Mouse (Mus musculus) kidney, postnatal 14 days (tissue): ENCODE results near the gene Tent4b.

Source experiments
- DNase-seq: peaks from one replicate; pipeline ENCODE4 v3.0.0; 2022; ENCODE audit warnings: mixed read lengths

Gene Tent4b

DNA sequence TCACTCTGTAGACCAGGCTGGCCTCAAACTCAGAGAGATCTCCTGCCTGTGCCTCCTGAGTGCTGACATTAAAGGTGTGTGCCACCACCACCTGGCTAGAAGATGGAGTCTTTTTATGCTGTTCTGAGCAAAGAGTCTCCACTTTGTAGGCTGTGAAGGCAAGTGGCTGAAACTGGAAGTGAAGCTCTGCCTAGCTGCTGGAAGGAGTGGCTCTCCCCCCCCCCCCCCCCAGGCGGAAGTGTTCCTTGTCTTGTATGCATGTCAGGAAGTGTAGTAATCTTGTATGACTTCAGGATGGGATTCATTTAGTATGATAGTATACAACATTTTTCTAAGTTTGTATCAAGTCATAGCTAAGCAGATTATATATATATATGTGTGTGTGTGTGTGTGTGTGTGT, 29.8 kb downstream of the Tent4b start:
- no peak for DNase-seq

DNA sequence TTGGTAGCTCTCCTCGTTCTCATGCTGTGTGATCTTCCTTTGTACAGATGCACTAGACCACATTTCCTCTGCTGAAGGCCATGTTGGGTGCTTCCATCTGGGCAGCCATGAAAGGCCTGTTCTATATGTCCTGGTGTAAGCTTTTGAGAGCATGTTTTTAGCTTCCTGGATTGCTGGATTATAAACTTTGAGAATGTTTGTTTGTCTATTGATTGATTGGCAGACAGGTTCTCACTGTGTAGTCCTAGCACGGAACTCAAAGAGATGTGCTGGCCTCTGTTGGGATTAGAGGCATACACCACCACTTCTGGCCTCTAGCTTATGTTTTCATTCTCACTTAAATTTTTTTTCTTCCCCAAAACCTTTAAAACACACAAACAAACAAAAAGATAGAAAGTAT, 37.7 kb downstream of the Tent4b start:
- no peak for DNase-seq

DNA sequence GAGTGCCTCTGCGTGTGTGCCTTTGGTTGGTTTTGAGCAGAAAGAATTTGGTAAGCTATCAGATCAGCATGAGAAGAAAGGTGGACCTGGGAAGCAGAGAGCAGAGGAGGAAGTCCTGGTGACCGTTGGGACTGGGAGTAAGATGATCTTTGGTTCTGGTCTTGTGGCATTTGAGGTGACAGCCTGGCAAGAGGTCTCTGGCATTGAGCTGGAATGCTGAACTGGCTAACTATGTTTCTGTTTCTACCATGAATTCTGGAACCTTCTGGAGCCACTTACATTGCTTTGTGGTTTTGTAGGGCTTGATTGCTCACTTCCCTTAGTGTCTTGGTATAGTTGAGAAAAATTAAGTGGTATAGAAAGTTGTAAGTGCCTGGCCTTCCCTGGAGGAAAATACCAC, 38.6 kb downstream of the Tent4b start:
- no peak for DNase-seq

DNA sequence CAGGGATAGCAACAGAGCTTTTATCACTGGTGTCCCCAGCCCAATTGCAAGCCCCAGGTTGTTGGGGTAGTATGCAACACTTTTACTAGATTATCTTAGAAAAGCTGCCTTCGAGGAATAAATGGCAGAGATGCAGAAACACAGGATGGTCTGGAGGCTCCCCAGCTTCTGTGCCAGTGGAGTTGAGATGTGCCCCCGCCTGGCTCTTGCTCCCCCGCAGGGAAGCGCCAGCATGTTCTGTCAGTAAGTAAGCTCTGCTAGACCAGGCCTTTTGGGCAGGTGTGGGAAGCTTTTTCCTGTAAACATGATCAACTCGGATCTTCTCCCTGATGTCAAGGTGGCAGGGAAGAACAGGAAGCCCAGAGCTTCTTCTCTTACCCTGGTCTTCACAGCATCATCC, 40.3 kb downstream of the Tent4b start:
- no peak for DNase-seq

DNA sequence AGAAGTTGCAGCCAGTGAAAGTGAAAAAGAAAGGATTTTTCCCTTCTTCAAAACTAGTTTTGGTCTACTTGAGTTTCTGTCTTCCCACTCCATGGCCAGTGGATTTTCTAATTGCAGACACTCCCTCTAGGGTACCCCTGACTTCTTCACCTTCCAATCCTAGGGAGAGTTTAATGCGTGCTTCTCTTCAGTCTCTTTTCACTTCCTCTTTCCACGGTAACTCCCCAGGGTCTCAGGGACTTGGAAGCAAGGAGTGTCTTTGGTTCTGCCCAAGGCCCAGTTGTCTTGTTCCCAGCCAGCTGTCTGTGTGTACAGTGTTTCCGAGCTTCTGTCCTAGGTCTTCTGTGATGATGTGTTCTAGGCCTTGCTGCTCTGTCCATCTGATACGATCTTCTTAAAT, 42.9 kb downstream of the Tent4b start:
- no peak for DNase-seq

DNA sequence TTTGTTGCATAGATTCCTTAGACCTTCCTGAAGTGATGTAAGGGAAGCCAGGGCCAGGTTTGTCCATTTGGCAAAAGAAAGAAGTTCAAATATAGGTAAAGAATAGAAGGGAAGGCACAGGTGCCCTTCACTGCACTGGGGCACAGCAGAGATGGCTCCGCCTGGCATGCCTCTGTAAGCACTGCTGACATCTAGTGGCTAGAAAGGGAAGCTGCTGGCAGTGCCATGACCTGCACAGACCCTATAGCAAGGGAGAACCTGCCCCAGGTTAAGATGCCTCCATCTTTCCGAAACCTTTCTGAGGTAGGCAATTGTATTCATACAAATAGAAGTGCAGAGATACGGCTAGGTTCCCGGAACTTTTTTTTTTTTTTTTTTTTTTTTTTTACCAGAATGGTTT, 45.3 kb downstream of the Tent4b start:
- peak; percentile 71 for DNase-seq

DNA sequence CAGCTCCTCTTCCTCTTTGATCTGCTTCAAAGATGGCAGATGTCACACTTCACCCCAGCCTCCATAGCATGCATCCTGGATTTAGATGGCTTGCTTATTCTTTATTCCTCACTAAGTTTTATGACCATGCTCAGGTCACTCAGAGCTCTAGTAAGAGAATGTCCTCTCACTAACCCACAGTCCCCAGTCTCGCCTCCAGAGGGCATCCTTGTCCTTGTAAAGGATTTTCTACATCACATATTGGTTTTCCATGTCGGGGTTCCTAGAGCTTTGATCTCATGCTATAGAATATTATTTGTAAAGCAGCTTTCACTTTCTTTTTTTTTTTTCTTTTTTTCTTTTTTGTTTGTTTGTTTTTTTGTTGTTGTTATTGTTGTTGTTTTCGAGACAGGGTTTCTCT, 53.8 kb downstream of the Tent4b start:
- peak; percentile 44 for DNase-seq

DNA sequence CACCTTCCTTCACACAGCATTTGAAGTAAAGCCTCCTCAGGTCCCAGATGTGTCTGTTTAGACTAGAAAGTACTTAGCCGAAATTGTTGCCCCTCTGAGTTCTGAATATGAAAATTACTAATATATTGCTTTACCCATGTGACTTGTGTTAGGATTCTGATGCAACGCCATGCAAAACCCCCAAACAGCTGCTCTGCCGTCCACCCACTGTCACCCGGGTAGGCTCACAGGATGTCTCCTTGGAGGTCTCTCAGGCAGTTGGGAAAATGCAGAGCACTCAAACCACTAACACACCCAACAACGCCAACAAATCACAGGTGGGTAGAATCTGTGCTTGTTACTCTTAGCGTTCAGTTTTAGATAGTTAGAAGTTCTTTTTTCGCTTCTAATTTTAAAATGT, 55.9 kb downstream of the Tent4b start:
- no peak for DNase-seq

DNA sequence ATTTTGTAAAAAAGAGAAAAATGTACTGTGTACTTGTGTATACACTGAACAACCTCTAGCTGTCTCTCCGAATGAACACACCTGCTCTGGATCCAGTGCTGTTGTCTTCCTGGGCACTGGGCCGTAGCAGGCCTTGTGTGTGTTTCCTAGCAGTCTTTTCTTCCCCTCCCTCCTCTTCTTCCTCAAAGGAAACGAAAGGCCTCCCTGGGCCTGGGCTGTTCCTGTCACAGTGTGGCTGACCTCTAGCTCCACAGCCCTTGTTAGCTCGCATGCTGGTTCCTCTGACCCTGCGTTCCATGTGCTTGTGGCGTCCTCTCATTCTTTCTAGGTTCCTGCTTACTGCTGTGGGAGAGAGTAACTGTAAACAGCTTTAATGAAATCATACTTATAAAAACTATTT, 59.0 kb downstream of the Tent4b start:
- DNase-seq, result no peak

DNA sequence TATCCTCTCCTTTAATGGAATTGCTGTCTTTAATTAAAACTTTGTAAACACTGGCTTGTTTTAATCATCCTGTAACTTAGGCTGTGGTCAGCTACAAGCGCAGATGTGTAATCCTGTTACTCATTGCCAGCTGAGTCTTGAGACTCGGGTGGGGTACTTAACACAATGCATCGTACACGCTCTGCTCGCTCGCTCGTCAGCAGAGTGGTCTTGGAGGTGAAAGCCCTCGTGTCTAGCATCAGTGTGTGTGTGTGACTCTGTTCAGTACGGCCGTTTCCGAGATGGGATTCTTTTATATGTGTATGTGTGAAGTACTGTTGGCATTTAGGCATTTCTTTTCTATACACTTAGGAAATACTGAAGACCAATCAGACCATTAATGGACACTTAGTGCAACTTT, 59.5 kb downstream of the Tent4b start:
- no peak for DNase-seq

DNA sequence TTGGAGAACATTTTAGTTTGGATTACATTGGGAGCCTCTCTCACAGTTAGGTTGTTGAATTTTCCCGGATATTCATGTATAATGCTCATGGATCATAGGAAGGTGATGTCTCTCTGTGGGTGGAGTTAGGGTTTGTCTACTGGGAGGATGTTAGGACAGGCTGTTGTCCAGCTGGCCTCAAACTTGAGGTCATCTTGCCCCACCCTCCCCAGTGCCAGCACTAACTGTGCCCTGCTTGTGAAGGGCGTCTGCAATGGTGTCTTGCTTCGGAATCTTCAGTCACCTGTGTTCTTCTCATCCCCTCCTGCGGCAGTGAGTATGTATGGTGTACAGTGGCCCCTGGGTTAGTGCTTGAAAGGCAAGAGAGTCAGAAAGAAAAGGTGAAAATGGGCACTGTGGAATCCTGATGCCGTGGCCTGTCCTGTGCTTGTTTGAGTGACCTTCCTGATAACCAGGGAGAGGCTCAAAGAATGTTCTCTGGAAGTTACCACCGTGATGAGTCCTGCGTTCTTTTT, 61.5 kb downstream of the Tent4b start:
- no peak for DNase-seq

DNA sequence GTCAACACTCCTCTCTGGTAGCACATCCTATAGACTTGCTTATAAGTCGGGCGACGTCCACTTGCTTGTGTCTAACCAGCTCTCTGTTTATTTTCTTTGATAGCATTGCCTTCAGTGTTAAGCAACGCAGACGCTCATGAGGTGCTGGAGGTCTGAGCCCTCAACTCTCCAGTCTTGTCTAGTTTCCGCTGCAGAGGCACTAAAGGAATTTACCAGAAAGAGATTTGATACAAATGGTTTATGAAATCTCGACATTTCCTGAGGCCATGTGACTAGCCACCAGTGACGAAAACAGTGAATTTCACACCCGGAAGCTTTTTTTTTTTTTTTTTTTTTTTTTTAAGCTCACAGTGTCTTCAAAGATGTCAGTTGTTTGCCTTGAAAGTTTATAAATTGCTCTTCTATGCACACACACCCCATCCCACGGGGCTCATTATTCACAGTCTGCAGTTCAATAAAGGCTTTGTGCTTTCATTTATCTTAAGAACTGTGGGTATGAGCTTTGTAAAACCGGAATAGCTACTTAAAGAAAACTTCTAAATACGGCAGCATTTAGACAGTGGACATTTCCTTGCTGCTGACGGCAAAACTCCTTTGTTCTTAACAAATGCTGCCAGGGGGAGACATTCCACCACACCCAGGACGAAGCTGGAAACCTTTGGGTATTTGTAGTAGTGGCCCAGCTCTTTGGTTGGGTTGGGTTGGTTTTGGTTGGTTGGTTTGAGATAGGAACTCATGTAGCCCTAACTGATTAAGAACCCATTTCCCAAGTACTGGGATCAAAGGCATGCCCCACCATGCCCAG, 64.0 kb downstream of the Tent4b start:
- peak; percentile 32 for DNase-seq

DNA sequence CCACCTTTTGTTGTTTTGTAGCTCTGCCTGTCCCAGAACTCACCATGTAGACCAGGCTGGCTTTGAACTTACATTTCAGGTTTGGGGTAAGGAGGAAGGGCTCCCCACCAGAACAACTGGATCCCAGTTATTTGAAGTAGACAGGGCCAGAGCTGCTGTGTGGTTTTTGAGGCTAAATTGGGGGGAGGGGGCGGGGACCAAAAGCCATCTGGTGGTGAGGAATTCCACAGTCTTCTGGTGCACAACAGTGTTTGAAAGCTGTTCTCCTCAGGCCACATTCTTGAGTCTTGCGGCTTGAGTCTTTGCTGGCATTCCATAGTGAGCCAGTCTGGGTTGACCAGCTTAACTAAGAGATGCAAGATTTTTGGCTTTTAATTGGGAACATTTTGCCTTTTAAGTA, 66.5 kb downstream of the Tent4b start:
- no peak for DNase-seq

DNA sequence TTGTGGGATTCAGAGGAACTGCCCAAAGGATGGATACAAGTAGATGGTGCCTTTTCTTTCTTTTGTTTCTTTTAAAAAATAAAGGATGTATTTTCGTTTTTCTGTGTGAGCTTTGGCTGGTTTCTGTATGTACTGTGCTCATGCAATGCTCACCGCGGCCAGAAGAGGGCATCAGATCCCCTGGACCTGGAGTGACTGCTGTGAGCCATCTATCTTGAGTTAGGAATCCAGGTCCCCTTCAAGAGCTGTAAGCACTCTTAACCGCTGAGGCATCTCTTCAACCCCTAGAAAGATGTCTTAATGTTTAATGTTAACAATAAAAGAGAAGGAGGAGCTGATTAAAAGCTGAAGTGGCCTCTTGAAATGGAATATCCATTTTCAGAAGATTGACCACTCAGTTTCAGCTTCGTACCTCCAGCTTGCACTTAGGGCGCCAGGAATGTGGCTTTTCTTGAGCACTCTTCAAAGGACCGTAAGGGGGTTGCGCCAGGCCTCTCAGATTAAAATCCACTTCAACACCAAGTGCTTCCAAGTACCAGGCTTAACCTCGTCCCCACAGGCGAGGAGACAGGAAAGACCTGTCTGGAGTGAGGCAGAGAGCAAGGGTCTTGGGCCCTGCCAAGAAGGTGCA, 67.3 kb downstream of the Tent4b start:
- peak; percentile 81 for DNase-seq

DNA sequence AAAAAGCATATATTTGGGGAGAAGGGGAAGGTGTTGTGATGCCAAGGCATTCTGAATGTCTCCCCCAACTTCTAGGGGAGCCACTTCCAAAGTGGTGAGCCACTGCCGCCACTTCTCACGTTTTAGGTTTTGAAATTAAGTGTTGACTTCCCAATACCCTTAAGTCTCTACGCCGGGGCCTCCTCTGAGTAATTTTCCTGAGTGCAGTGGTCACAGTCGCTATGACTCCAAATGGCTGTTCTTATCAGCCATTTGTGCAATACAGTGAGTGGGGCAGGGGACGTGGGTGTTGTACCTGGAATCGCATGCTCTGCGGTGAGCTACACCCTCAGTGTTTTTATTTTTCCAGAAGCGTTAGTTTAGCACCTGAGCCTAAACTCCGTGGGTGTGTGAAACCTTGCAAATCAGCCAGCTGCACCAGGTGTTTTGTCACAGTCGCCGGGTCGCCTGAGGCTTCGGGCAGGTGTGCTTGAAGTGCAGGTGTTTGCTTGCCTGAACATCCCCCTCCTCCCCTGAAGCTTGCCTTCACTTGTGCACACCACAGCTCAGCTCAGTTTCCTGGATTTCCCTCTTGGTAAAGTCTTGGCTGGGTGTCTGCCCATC, 67.9 kb downstream of the Tent4b start:
- no peak for DNase-seq

DNA sequence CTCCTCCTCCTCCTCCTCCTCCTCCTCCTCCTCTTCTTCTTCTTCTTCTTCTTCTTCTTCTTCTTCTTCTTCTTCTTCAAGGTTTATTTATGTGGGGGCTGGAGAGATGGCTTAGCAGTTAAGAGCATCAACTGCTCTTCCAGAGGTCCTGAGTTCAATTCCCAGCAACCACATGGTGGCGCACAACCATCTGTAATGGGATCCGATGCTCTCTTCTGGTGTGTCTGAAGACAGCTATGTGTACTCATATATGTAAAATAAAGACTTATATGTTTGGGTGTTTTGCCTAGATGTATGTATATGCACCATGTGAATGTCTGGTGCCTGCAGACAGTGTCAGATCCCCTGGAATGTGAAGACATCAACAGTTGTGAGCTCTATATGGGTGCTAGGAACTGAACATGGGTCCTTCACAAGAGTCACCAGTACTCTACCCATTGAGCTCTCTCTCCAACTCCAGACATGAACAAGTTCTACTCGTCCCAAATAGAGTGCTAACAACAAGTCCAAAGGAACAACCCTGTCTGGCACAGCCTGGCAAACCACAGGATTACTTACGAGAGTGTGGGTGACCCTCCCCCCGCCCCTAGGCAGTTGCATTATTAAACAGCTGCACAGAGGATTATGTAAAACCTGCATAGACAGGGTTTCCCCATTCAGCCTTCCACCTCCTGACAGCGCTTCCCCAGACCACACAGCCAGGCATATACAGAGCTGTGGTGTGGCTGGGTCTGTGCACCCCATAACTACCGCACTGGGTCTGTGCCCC, 70.3 kb downstream of the Tent4b start:
- DNase-seq, result no peak

DNA sequence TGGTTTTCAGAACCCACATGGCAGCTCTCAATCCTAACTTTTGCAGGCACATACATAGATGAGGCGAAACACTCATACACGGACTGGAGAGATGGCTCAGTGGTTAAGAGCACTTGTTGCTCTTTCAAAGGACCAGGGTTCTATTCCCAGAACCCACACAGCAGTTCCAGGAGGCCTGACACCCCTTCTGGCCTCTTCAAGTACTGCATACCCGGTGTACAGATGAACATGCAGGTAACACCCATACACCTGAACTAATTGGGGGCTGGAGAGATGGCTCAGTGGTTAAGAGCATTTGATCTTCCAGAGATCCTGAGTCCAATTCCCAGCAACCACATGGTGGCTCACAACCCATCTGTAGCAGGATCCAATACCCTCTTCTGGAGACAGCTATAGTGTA, 71.1 kb downstream of the Tent4b start:
- DNase-seq, result no peak

DNA sequence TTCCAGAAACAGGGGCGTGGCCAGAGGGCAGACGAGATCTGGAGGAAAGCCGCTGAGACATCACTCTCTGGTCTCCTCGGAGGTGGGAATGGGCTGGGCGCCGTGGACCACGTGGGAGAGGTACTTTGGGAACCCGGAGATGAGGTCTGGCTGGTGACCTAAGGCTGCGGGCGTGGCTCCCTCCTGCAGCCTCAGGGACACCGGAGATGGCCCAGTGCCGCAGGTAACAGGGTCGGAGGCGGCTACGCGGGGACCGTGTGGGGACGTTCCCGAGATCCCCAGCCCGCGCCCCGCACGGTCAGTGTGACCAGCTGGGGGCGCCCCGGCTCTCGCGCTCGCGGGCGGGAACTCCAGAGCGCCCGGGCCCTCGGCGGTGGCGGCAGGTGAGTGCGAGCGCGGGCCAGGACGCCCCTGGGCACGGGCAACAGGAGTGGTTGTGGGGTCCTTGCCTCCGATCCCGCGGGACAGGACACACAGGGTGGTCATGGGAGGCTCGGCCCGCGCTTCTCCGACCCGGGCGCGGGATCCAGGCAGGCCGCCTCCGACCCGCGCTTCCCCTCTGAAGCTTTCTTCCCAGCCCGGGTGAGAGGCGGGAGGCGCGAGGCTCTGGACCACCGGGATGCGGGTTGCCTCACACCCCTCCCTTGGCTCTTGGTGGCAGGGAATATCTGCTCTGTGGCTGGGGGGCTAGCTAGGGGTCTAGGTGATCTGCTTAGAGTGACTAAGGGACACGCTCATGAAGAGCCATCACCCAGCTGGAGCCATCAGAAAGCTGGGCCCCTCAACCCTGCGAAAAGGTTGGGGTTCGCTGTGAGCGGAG, 73.4 kb downstream of the Tent4b start, which contains the start of gene Adcy7:
Adcy7 (plus strand) TSS at position 173 of the 820 bp plus-strand sequence.
- peak; percentile 44 for DNase-seq

DNA sequence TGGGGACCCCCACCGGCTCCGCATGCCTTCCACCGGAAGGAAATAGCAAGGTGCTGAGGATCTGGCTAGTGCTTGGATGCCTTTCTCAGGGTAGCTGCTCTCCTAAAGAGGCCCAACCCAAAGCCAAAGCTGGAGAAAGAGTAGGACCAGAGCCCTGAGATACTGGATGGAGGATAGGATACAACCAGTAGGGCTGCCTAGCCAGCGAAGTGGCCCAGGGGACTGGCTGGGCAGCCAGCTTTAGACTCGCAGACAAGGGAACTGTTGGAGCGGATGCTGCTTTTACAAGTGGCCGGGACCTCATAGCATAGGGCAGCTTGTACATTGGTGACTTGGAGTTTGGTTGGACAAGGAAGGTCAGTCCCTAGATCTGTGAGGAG, 74.0 kb downstream of the Tent4b start:
- DNase-seq, result no peak

DNA sequence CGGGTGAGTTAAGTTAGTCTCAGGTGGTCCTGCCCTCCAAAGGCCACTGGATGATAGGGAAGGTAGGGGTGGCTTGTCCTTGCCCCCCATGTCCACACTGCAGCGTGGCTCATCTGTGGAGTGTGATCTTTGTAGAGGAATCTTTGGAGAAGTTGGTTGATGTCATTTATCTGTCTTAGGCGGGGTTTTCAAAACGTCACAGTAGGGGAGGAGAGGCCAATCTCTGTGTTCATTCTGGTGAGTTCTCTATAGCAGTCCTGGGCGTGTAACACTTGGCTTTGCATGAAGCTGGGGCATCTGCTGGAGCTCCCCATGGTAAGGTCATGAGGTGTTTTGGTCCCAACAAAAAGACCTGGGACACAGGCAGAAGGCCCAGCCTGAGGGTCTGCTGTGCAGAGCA, 75.1 kb downstream of the Tent4b start:
- DNase-seq, result no peak

DNA sequence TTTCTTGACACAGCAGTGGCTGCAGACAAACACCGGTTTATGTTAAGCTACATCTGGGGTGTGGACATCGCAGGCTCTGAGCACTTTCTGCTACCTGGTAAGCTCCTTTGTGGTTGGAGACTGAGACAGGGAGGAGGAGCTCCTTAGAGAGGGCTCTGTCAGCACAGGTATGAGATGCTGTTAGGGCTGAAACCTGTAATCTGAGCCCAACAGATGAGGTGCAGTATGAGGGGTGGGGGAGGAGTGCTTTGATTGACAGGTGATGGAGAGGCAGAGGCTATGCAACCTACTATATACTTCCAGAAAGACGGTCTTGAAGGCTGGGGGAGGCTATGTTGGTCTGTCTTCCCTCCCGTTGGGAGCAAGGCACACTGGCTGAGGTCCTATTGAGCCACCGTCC, 80.2 kb downstream of the Tent4b start:
- DNase-seq, result no peak

DNA sequence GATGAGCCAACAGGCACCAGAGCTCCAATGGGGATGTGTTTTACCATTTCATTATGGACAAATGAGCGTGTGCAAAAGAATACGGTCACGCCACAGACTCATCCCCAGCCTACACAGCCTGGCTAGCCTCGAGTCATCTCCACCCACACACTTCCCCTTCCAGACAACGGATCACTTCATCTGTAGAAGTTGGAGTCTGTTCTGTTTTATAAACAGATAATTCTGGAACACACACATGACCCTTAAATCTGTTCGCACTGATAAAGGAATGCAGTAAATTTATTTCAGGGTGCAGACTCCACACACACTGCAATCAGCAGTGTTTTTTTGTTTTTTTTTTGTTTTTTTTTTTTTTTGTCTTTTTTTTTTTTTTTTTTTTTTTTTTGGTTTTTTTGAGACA, 80.7 kb downstream of the Tent4b start:
- no peak for DNase-seq
